9 mouse cellular contexts compared by ENCODE assay signal in genomic region chr13:19364245-19364772, GRCm38 (mm10). TPM values are rescaled to one million over a fixed set of nuclear protein-coding genes. Genes with fewer than 3 reads are reported as not detected.
DNase-seq lines count a peak whose midpoint lies in the region; ATAC-seq and TF ChIP-seq lines count a peak whose summit lies in the region.
"Had no signal": no experiment of that assay in that cellular context is flagged by ENCODE, and none has a peak within 500 bp of the region (broad histone marks: within the 10 kb centered on the region; RNA-seq: fewer than 3 reads in every experiment).

No protein-coding gene starts in this region.

- H3K4me2 ChIP-seq in midbrain, embryonic 14.5 days (ENCODE audit: low read length), result no peak overlapping the region
- H3K4me2 ChIP-seq: embryonic facial prominence, embryonic 13.5 days had no signal

- no peak overlapping the region for H3K9ac ChIP-seq in MEL (ENCODE audit: control insufficient read depth, low read depth, low read length, poor library complexity, severe bottlenecking)
- H3K9ac ChIP-seq in midbrain, embryonic 14.5 days (replicated peaks; ENCODE audit: low read length), result no peak overlapping the region
- H3K9ac ChIP-seq: embryonic facial prominence, embryonic 13.5 days had no signal

- TF ChIP-seq EP300 in MEL (IDR thresholded peaks at IDR 0.05; ENCODE audit: low read depth in 1 of 2, low read length in 2 of 2), result no peak

- peak; percentile 24 to 75 (median 75); a peak in 4 of 6 replicates for TF ChIP-seq CTCF in MEL (IDR thresholded peaks at IDR 0.05 in 2 of 3, conservative IDR thresholded peaks at IDR 0.05 in 1 of 3; ENCODE audit: control insufficient read depth in 1 of 3, insufficient read depth in 1 of 3, low read depth in 2 of 3, low read length in 3 of 3, poor library complexity in 1 of 3, severe bottlenecking in 1 of 3)

- no peaks in the 10 kb centered on the region for H3K4me1 ChIP-seq in MEL (ENCODE audit: control insufficient read depth in 1 of 2, insufficient read depth in 2 of 2, low read length in 2 of 2)
- H3K4me1 ChIP-seq in midbrain, embryonic 14.5 days (ENCODE audit: control insufficient read depth, insufficient read depth, low read length), result no peaks in the 10 kb centered on the region

- DNase-seq in heart, adult 8-10 months (ENCODE audit: low spot score), result peak; percentile 48
- no peak for DNase-seq in heart, postnatal 25 days (ENCODE audit: low spot score)
- peak; percentile 75 for DNase-seq in MEL (ENCODE audit: low read depth, low spot score)
- DNase-seq in embryo, embryonic 11 days, result peak; percentile 74
- DNase-seq in hindlimb bud, embryonic 11.5 days (ENCODE audit: extremely low spot score, low read depth, low spot score), result peak; percentile 57
- DNase-seq in left cerebral cortex, postnatal 25 days (ENCODE audit: low spot score in 2 of 2), result peak; percentile 65 to 67
- DNase-seq in midbrain, embryonic 14.5 days, result peak; percentile 84
- DNase-seq in yolk sac, embryonic 10.5 days (ENCODE audit: low spot score), result peak; percentile 63

- intact Hi-C loops in heart, postnatal 25 days (cut with DNase I), result loop anchor here (2.0 kb wide), 3 partner anchors 72 to 320 kb away; no protein-coding TSS in a partner anchor
- intact Hi-C loops in left cerebral cortex, postnatal 25 days (cut with DNase I), result loop anchor here (2.0 to 5.0 kb wide), 3 partner anchors 72 to 323 kb away; no protein-coding TSS in a partner anchor

- no peaks in the 10 kb centered on the region for H3K9me3 ChIP-seq in MEL (replicated peaks; ENCODE audit: insufficient read depth, low read length)
- no peaks in the 10 kb centered on the region for H3K9me3 ChIP-seq in midbrain, embryonic 14.5 days (ENCODE audit: control insufficient read depth, low read length)
- H3K9me3 ChIP-seq: embryonic facial prominence, embryonic 13.5 days had no signal

- H3K27me3 ChIP-seq in MEL (ENCODE audit: control insufficient read depth in 1 of 2, insufficient read depth in 2 of 2, low read length in 2 of 2), result no peaks in the 10 kb centered on the region
- no peaks in the 10 kb centered on the region for H3K27me3 ChIP-seq in midbrain, embryonic 14.5 days (ENCODE audit: control insufficient read depth, insufficient read depth, low read length)
- H3K27me3 ChIP-seq: embryonic facial prominence, embryonic 13.5 days had no signal

- no peaks in the 10 kb centered on the region for H3K36me3 ChIP-seq in MEL (ENCODE audit: control insufficient read depth in 1 of 2, insufficient read depth in 2 of 2, low read length in 2 of 2)
- H3K36me3 ChIP-seq in midbrain, embryonic 14.5 days (ENCODE audit: control insufficient read depth, insufficient read depth, low read length), result peaks cover 46% of the 10 kb centered on the region

- WGBS in midbrain, embryonic 14.5 days, result 90% methylated on average over 11 of the region's 11 CpGs

- TF ChIP-seq RAD21 in MEL (IDR thresholded peaks at IDR 0.05; ENCODE audit: low read depth, low read length), result peak; percentile 61

- H3K79me2 ChIP-seq in MEL (ENCODE audit: control insufficient read depth, insufficient read depth, low read length, poor library complexity), result no peaks in the 10 kb centered on the region

- ATAC-seq in midbrain, embryonic 14.5 days (ENCODE audit: low FRiP score, low TSS enrichment), result no peak; the same call in 1 of the 2 replicates

- no peak overlapping the region for H3K27ac ChIP-seq in MEL (ENCODE audit: control insufficient read depth, low read depth, low read length)
- H3K27ac ChIP-seq in midbrain, embryonic 14.5 days (replicated peaks; ENCODE audit: low read depth, low read length), result no peak overlapping the region
- H3K27ac ChIP-seq: embryonic facial prominence, embryonic 13.5 days had no signal

- no peak for TF ChIP-seq POLR2A in MEL (IDR thresholded peaks at IDR 0.05; ENCODE audit: control insufficient read depth in 1 of 2, insufficient read depth in 1 of 2, low read depth in 1 of 2, low read length in 2 of 2, poor library complexity in 1 of 2)

- H3K4me3 ChIP-seq in MEL (ENCODE audit: control insufficient read depth in 1 of 2, insufficient read depth in 1 of 2, low read depth in 2 of 2, low read length in 2 of 2), result no peak overlapping the region
- no peak overlapping the region for H3K4me3 ChIP-seq in midbrain, embryonic 14.5 days (replicated peaks; ENCODE audit: low read depth, low read length)
- H3K4me3 ChIP-seq: embryonic facial prominence, embryonic 13.5 days had no signal

TF ChIP-seq in MEL, 35 proteins besides CTCF, POLR2A, EP300 and RAD21:
- TF ChIP-seq ZC3H11A (IDR thresholded peaks at IDR 0.05; ENCODE audit: low read depth, low read length) (peak; percentile 49; the same call in 1 of the 2 replicates), SMC3 (IDR thresholded peaks at IDR 0.05; ENCODE audit: low read depth, low read length) (peak; percentile 80), USF2 (IDR thresholded peaks at IDR 0.05; ENCODE audit: borderline replicate concordance in 1 of 2, insufficient read depth in 1 of 2, low read depth in 1 of 2, low read length in 2 of 2) (no peak)

RNA-seq across cellular contexts. Expression of gene Stard3nl, which starts 31.3 kb away (rescaled TPM):
- total RNA-seq in heart, adult 8-10 months (2022), result 10 to 100 TPM; 13.4 to 18.3 (median 15.2) TPM
- total RNA-seq in heart, postnatal 25 days (2021), result 10 to 100 TPM; 15.0 to 16.6 TPM
- total RNA-seq in MEL (2012; rRNA removed), result 16.1 and 16.7 TPM in 2 replicates
- polyA plus RNA-seq in MEL (2012; ENCODE audit: insufficient read depth in 1 of 2, insufficient read length in 2 of 2, low read depth in 1 of 2, low replicate concordance in 2 of 2, missing spikeins in 1 of 2), result 10 to 100 TPM in 1 of 2 experiments, not detected in 1; 22.9 TPM
- 10 to 100 TPM; 59.7 to 62.5 TPM for total RNA-seq in left cerebral cortex, postnatal 25 days (2021)
- 205 and 228 TPM in 2 replicates for polyA plus RNA-seq in midbrain, embryonic 14.5 days (2014; fragmentation: Nextera tagmentation; extraction: Ambion mirVana)
